Mouse (Mus musculus) cortical plate, adult 2 months (tissue): ENCODE measurements around the gene Cntfr.
"Not testable (repeated sequence)": the region's sequence is repeated elsewhere in the genome, so short reads cannot be mapped to it uniquely, and the experiment has no call there.

ENCODE experiments used
- CTCF ChIP-seq: fragments of 200-500 bp; IDR thresholded peaks from 2 replicates; pipeline ENCODE4 v1.5.1; 2011; ENCODE audit warnings: mild to moderate bottlenecking, control low read depth, low read length; ENCODE audit not compliant: insufficient read depth; ENCODE audit errors: extremely low read depth
- POLR2A ChIP-seq: fragments of 200-500 bp; IDR thresholded peaks from 2 replicates; pipeline ENCODE4 v1.6.1; 2011; ENCODE audit warnings: mild to moderate bottlenecking, low read length, control low read depth; ENCODE audit not compliant: insufficient read depth; ENCODE audit errors: extremely low read depth

DNA sequence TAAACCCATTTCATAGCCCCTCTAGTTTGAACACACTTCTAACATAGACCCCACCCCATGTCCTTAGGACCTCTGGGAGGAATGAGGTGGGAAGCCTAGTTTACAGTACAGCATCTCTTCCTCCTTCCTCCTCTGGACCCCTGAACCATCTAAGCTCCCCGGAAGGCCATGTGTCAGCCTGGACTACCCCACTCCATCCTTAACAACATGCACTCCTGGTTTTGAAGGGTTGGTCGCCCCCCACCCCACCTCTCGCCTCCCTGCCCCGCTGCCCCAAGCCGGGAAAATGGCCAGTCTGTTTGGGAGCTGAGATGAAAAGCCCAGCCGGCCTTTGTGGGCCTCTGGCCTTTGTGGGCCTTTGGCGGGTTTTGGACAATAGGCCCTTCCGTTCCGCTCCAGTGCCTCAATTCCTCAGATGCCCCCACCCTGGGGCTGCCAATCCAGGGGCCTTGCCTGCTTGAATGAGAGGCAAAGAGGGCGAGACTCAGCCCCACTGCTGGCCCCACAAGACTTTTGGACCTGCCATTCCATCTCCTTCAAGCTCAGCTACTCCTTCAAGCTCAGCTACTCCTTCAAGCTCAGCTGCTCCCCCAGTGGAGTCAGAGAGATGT, 10.9 kb downstream of the Cntfr start:
- not testable (repeated sequence) for TF ChIP-seq POLR2A, CTCF
